Mouse (Mus musculus) ES-E14 (cell line): ENCODE measurements around the gene Rapgef3. TPM values are rescaled to one million over a fixed set of nuclear protein-coding genes. Genes with fewer than 3 reads are reported as not detected.

ENCODE experiments used
- DNase-seq: peaks from one replicate; pipeline ENCODE4 v3.0.0-alpha.2; 2013; ENCODE audit warnings: low read depth, low spot score
- H3K27ac ChIP-seq: 2 replicates; pipeline ENCODE4 v1.5.1; 2012; ENCODE audit warnings: low read depth, mild to moderate bottlenecking, low read length, moderate library complexity, mixed read lengths; ENCODE audit not compliant: poor library complexity, insufficient read depth, severe bottlenecking
- H3K36me3 ChIP-seq: 2 replicates; pipeline ENCODE4 v1.6.1; 2012; ENCODE audit warnings: mild to moderate bottlenecking, low read length, moderate library complexity, mixed read lengths; ENCODE audit not compliant: control insufficient read depth, poor library complexity, insufficient read depth, severe bottlenecking
- H3K4me1 ChIP-seq, 2 experiments: fragments of 150-350 bp in 1 of 2; sonication (generic) in 1 of 2; 2 replicates each; pipeline ENCODE4 v1.6.1; 2012; ENCODE audit warnings: low read length in 2 of 2, mild to moderate bottlenecking in 1 of 2, mixed read lengths in 1 of 2; ENCODE audit not compliant: control insufficient read depth in 2 of 2, insufficient read depth in 2 of 2, poor library complexity in 1 of 2
- H3K4me3 ChIP-seq, 2 experiments: fragments of 150-350 bp in 1 of 2; sonication (generic) in 1 of 2; 2 replicates each; pipeline ENCODE4 v1.5.1; 2012; ENCODE audit warnings: low read length in 2 of 2, low read depth in 1 of 2, mild to moderate bottlenecking in 1 of 2, mixed read lengths in 1 of 2; ENCODE audit not compliant: insufficient read depth in 1 of 2, poor library complexity in 1 of 2, severe bottlenecking in 1 of 2
- H3K9ac ChIP-seq: 2 replicates; pipeline ENCODE4 v1.6.1; 2012; ENCODE audit warnings: low read depth, mild to moderate bottlenecking, low read length, mixed read lengths; ENCODE audit not compliant: poor library complexity, insufficient read depth, severe bottlenecking
- H3K9me3 ChIP-seq: fragments of 150-350 bp; sonication (generic); 2 replicates; pipeline ENCODE4 v1.6.1; 2012; ENCODE audit warnings: low read depth, mild to moderate bottlenecking, low read length; ENCODE audit not compliant: control insufficient read depth, insufficient read depth
- CHD2 ChIP-seq: IDR thresholded peaks from 2 replicates; pipeline ENCODE4 v1.6.1; 2014; ENCODE audit warnings: mild to moderate bottlenecking, low read depth, low read length, inconsistent platforms
- HCFC1 ChIP-seq: IDR thresholded peaks from 2 replicates; pipeline ENCODE4 v1.6.1; 2012; ENCODE audit warnings: low read length, inconsistent platforms, borderline replicate concordance; ENCODE audit not compliant: insufficient read depth
- MAFK ChIP-seq: IDR thresholded peaks from 2 replicates; pipeline ENCODE4 v1.6.1; 2014; ENCODE audit warnings: mild to moderate bottlenecking, low read depth, low read length, inconsistent platforms; ENCODE audit not compliant: insufficient read depth
- ZC3H11A ChIP-seq: IDR thresholded peaks from 2 replicates; pipeline ENCODE4 v1.6.1; 2012; ENCODE audit warnings: low read depth, mild to moderate bottlenecking, inconsistent platforms, low read length, borderline replicate concordance
- ZNF384 ChIP-seq: IDR thresholded peaks from 2 replicates; pipeline ENCODE4 v1.6.1; 2012; ENCODE audit warnings: low read depth, low read length, inconsistent platforms
- in situ Hi-C, 2 experiments: fragments of 600-800 bp; cut with MboI; formaldehyde crosslinking; loops; one replicate each; pipeline ENCODE4 v1.15.1; 2025; ENCODE audit warnings: low sequenced_read_pairs in 2 of 2, inconsistent platforms in 1 of 2; ENCODE audit not compliant: unreplicated experiment in 2 of 2
- total RNA-seq: library from RNA; depleted of rRNA; stranded (reverse); fragments of 300-350 nt; gene quantifications from 2 replicates; pipeline ENCODE4 v1.2.3, GENCODE M21; 2012

The Rapgef3 gene
- total RNA-seq, 1 experiment: 12.7 TPM

GRCm38 (mm10) chr15:97813452-97814204, 45.9 kb upstream of the Rapgef3 start:
- in situ Hi-C loops: no loop called here
- Histone ChIP-seq H3K9me3 (no peaks in the 10 kb centered on the region), H3K9ac (no peak overlapping the region), H3K36me3 (no peaks in the 10 kb centered on the region), H3K4me3 (no peak overlapping the region), H3K4me1 (peaks cover 3 to 7% of the 10 kb centered on the region in 2 experiments; a peak in 1 of 4 replicates), H3K27ac (no peak overlapping the region)
- TF ChIP-seq ZC3H11A (no peak), CHD2 (no peak), MAFK (no peak), HCFC1 (no peak), ZNF384 (no peak)
- no peak for DNase-seq

- in situ Hi-C loops: no loop called here
- Histone ChIP-seq H3K4me3 (no peak overlapping the region), H3K9me3 (no peaks in the 10 kb centered on the region), H3K36me3 (no peaks in the 10 kb centered on the region), H3K9ac (no peak overlapping the region), H3K27ac (no peak overlapping the region), H3K4me1 (peaks cover 3 to 5% of the 10 kb centered on the region in 2 experiments; a peak in 1 of 4 replicates)
- DNase-seq: no peak
- TF ChIP-seq ZC3H11A (no peak), ZNF384 (no peak), HCFC1 (no peak), MAFK (no peak), CHD2 (no peak)
These were observed 45.1 kb upstream of the Rapgef3 start for GRCm38 (mm10) chr15:97812875-97813274.

- Histone ChIP-seq H3K27ac (no peak overlapping the region), H3K36me3 (no peaks in the 10 kb centered on the region), H3K9ac (no peak overlapping the region), H3K4me3 (no peak overlapping the region), H3K4me1 (peaks cover 3 to 7% of the 10 kb centered on the region in 2 experiments; a peak in 1 of 4 replicates), H3K9me3 (no peaks in the 10 kb centered on the region)
- DNase-seq: no peak
- TF ChIP-seq MAFK (no peak), ZC3H11A (no peak), ZNF384 (no peak), HCFC1 (no peak), CHD2 (no peak)
- in situ Hi-C loops: no loop called here
These were observed 44.4 kb upstream of the Rapgef3 start for GRCm38 (mm10) chr15:97812126-97812525.

- no peak for DNase-seq
- no peak for TF ChIP-seq MAFK
- no peak for TF ChIP-seq HCFC1
- TF ChIP-seq CHD2: no peak
- TF ChIP-seq ZNF384: no peak
- no peak for TF ChIP-seq ZC3H11A
- no peaks in the 10 kb centered on the region for H3K9me3 ChIP-seq
- H3K4me3 ChIP-seq: no peak overlapping the region
- H3K36me3 ChIP-seq: no peaks in the 10 kb centered on the region
- in situ Hi-C loops: no loop called here
- H3K27ac ChIP-seq: no peak overlapping the region
- peaks cover 7 to 11% of the 10 kb centered on the region in 2 experiments; a peak in 1 of 4 replicates for H3K4me1 ChIP-seq
- H3K9ac ChIP-seq: no peak overlapping the region
These were observed 43.5 kb upstream of the Rapgef3 start for GRCm38 (mm10) chr15:97811307-97811706.
